Mouse (Mus musculus) left cerebral cortex, postnatal 25 days (tissue): Measurements from ENCODE around the gene Pdrg1. TPM values are rescaled to one million over a fixed set of nuclear protein-coding genes. Genes with fewer than 3 reads are reported as not detected.

ENCODE experiments used
- DNase-seq, 2 experiments: peaks; one replicate each; pipeline ENCODE4 v3.0.0; 2022; ENCODE audit warnings: low spot score in 2 of 2, mixed read lengths in 1 of 2
- intact Hi-C: fragments of 180-260 bp; cut with DNase I; formaldehyde crosslinking; loops from one replicate; pipeline ENCODE4 v1.15.1; 2025
- total RNA-seq, 2 experiments: library from RNA; stranded (reverse); gene quantifications; 2 replicates each; pipeline ENCODE4 v1.2.3; 2021

The Pdrg1 gene
- total RNA-seq, 2 experiments from 2014 or later: 50.7 to 51.4 TPM

- peak in 1 of 2 experiments; percentile 52 for DNase-seq
Observed at GRCm38 (mm10) chr2:153032083-153032842, 17.0 kb upstream of the Pdrg1 start.

GRCm38 (mm10) chr2:153031126-153032082 is 16.2 kb upstream of the Pdrg1 start, which contains the start of gene Xkr7:
Gene Xkr7 (plus strand): TSS chr2:153031852.
- DNase-seq: peak in 1 of 2 experiments; percentile 38
- intact Hi-C loops: no loop called here

More at GRCm38 (mm10) chr2:153032083-153032842, 17.0 kb upstream of the Pdrg1 start:
- intact Hi-C loops: no loop called here

DNA sequence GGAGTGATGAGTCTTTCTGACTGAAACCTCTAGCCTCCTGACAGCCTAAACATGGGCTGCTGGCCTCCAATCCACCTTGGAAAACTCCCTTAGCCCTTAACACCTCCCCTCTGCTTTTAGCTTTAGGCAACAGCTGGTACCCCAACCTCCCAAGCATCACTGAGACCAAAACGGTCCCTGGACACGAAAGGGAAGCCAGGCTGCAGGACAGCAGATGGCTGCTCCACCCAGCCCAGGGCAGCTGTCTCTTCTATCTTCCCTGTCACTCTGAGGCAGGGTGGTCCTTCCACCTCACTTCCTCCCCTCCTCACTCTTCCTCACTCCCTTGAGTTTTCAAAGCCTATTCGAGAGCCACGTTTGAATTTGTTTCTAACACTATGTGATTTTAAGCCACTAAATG is 15.2 kb upstream of the Pdrg1 start:
- intact Hi-C loops: no loop called here

GRCm38 (mm10) chr2:153027501-153027900 is 12.3 kb upstream of the Pdrg1 start:
- DNase-seq: no peak
- intact Hi-C loops: no loop called here

More for the DNA sequence above, 15.2 kb upstream of the Pdrg1 start:
- no peak for DNase-seq

- intact Hi-C loops: no loop called here
Observed at GRCm38 (mm10) chr2:153026052-153026451, 10.8 kb upstream of the Pdrg1 start.

GRCm38 (mm10) chr2:153022855-153023254 is 7.6 kb upstream of the Pdrg1 start:
- peak in 1 of 2 experiments; percentile 79 for DNase-seq

More at GRCm38 (mm10) chr2:153026052-153026451, 10.8 kb upstream of the Pdrg1 start:
- DNase-seq: no peak

GRCm38 (mm10) chr2:153021163-153021562 is 5.9 kb upstream of the Pdrg1 start:
- no peak for DNase-seq
- intact Hi-C loops: no loop called here

More at GRCm38 (mm10) chr2:153022855-153023254, 7.6 kb upstream of the Pdrg1 start:
- intact Hi-C loops: no loop called here

- DNase-seq: no peak
- intact Hi-C loops: loop anchor here (5.0 kb wide), 1 partner anchor 107 kb away; the partner anchor contains the start of gene Mylk2
Observed at GRCm38 (mm10) chr2:153019355-153019754, 4.1 kb upstream of the Pdrg1 start.

DNA sequence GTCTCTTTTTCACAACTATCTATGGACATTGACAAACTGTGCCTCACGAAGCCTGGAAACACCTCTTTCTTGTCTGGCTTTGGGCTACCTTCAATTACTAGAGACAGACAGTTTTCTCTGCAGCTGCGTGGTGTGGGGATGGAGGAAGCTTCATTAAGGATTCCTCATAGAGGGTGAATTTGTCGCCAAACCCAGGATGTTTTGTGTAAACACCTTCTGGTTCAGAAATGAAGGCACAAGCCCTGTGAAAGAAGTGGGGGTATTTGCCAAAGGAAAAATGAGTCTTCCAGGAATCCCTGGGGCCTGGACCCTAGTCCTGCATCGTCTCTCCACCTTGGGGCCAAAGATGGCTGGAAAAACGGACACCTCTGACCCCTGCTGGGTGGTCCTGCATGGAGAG is 1.6 kb upstream of the Pdrg1 start:
- intact Hi-C loops: loop anchor here (5.0 kb wide), 1 partner anchor 104 kb away; the partner anchor contains the start of gene Mylk2
- DNase-seq: no peak

DNA sequence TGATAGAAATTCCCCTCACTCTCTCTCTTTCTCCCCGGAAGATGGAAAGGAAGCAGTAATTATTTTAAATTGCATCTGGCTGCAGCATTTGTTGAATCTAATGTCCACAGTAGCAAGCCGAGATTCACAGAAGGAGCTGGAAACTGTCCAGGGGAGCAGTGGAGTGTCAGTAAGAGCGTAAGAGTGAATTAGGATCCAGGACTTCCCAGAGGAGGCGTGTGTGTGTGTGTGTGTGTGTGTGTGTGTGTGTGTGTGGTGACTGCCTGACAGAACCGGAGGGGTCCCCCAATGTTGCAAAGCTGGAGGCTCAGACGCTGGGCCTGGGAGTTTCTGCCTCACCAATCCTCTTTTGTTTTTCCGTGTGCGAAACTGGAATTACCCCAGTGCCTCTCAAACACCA is 577 bp upstream of the Pdrg1 start:
- no peak for DNase-seq
- intact Hi-C loops: loop anchor here (5.0 kb wide), 1 partner anchor 104 kb away; the partner anchor contains the start of gene Mylk2

GRCm38 (mm10) chr2:153013724-153014515 is 1.3 kb downstream of the Pdrg1 start:
- peak in 1 of 2 experiments; percentile 77 for DNase-seq
- intact Hi-C loops: loop anchor here (5.0 kb wide), 2 partner anchors 52 to 82 kb away; partner anchors contain the start of genes Foxs1 and Ttll9

GRCm38 (mm10) chr2:153009192-153009973 is 5.8 kb downstream of the Pdrg1 start:
- no peak for DNase-seq
- intact Hi-C loops: no loop called here

DNA sequence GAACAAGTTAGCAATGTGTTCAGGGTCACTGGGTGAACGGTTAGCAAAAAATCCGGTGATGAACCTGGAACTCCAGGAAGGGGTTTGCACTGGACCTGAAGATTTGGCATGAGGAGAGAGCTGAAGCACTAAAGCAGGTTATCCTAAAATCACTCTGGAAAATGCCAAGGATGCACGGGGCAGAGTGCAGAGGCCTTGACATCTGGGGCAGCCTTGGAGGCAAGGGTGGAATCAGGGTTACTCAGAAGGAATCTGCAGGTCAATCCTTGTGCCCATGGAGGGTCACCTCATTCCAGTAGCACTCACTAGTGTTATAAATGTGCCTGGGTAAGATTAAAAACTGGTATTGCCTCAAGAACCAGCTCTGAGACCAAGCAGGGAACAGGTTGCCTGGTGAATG is 9.2 kb downstream of the Pdrg1 start:
- no peak for DNase-seq
- intact Hi-C loops: no loop called here

DNA sequence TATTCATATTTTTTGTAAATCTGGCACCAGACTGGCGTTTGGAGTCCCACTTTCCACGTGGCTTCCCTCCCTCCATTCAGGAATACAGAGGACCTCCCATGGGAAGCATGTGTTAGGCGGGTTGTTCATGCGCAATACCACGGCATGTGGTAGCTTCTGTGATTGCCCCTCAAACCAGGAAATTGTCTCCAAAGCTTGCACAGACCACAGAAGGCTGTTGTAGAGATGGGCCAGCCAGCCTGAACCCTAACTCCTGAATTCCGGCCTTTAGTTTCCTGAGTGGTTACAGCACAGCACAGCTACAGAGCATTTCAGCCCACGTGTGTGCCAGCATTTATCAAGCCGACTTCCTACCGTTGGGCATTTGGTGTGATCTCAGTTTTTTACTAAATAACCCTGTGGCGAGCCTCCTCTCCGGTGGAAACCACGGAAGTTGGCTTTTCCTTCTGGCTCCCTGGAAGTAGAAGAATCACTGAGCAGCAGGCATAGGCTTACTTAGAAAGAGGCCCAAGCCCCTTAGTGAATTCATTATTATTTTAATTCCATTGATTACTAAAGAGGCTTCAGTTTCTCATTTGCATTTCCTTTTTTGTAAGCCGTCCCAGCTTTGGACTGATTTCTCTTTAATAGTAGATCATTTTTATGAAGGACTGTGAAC is 11.4 kb downstream of the Pdrg1 start:
- DNase-seq: no peak
- intact Hi-C loops: no loop called here

DNA sequence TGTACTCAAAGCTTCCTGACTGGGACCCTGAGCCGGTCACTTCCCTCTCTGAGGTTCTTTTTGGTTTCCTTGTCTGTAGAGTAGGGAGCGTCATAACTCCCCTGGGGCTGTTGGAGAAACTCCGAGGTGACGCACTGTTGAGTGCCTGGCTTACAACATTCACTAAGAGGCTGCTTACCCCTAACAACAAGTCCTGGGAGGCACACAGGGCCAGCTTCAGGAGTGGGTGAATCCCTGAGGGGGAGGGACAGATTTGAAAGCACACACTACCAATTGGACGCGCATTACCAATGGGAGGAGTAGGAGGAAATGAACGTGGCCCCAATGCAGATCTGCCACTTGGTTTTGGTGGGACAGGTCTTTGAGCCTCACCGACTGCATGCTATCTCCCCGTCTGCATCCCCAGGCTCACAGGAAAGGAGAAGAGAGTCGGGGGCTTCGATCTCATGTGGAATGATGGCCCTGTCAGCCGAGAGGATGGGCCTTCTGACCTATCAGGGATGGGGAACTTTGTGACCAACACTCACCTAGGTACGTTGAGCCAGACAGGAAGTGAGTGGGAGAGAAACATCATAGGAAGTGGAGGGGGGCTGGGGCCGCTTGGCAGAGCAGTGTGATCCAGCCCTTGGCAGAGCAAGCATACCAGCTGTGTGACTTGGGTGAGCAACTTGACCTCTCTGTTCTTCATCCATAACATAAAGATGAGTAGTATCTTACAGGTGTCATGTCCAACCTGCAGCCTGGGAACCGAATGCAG is 12.6 kb downstream of the Pdrg1 start:
- no peak for DNase-seq
- intact Hi-C loops: no loop called here

DNA sequence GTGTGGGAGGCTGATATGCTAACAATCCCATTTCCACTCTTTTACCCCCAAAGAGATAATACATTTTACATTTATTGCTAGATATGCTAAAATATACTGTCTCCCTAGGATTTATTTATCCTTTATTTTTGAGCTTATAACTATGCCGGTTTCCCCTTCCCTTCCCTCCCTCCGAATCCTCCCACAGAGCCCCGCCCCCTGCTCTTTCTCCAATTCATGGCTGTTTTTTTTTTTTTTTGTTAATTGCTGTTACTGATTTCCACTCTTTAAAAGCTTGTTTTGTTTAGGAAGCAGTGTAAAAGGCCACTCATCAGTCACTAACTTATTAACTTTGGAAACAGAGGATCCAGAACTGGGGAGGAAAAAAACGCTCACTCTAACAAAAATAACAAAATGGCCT is 18.2 kb downstream of the Pdrg1 start:
- intact Hi-C loops: no loop called here
- no peak for DNase-seq

DNA sequence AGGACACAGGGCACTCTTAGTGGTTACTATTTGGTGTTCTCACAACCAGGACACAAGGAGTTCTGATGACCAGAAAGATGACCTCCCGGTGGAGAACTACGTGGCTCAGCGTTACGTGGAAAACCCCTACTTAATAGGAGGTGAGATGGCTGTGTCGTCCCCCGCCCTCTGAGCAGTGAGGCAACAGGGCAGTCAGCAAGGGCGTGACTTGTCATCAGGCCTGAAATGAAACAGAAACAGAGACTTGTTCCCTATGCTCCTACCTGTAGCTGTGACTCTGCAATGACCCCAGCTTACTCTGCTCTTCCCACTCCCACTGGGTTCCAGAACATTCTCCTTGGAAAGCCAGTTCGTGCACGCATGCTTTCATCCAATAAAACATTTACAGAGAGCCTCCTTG is 23.7 kb downstream of the Pdrg1 start:
- DNase-seq: no peak
- intact Hi-C loops: no loop called here
